Mouse (Mus musculus) layer of hippocampus, adult 9-11 months (tissue): ENCODE measurements around the gene Lss.

Source experiments
- DNase-seq: peaks from one replicate; pipeline ENCODE4 v3.0.0; 2022

The Lss gene

GRCm38 (mm10) chr10:76569996-76570685 lies 38.8 kb downstream of the Lss start:
- no peak for DNase-seq

- DNase-seq = no peak
These were observed 39.7 kb downstream of the Lss start for GRCm38 (mm10) chr10:76571070-76571469.

- DNase-seq = no peak
These were observed 40.8 kb downstream of the Lss start for GRCm38 (mm10) chr10:76572151-76572550.

GRCm38 (mm10) chr10:76575374-76575773 lies 44.0 kb downstream of the Lss start, which contains the start of gene Ftcd:
TSS of gene Ftcd (plus strand) at chr10:76575648.
- no peak for DNase-seq

GRCm38 (mm10) chr10:76576920-76577319 lies 45.5 kb downstream of the Lss start:
- no peak for DNase-seq

GRCm38 (mm10) chr10:76584138-76584537 lies 52.8 kb downstream of the Lss start:
- no peak for DNase-seq

- DNase-seq = no peak
These were observed 54.8 kb downstream of the Lss start for GRCm38 (mm10) chr10:76586190-76586589.

GRCm38 (mm10) chr10:76590197-76590596 lies 58.8 kb downstream of the Lss start:
- peak; percentile 8 for DNase-seq

GRCm38 (mm10) chr10:76596338-76596737 lies 65.0 kb downstream of the Lss start:
- no peak for DNase-seq

GRCm38 (mm10) chr10:76602690-76603089 lies 71.3 kb downstream of the Lss start:
- DNase-seq = no peak
